Mouse (Mus musculus): ENCODE results near the gene Smtnl2. TPM values are rescaled to one million over a fixed set of nuclear protein-coding genes. Genes with fewer than 3 reads are reported as not detected.

The Smtnl2 gene
- total and polyA plus RNA-seq, 3 experiments: 0.11 TPM; not detected in 2

- Histone ChIP-seq H3K4me3 (ENCODE audit: low read depth, low read length) (no peak overlapping the region), H3K9me3 (replicated peaks) (peaks cover 5% of the 10 kb centered on the region), H3K4me1 (ENCODE audit: insufficient read depth, low read depth, low read length) (peaks cover 26% of the 10 kb centered on the region), H3K36me3 (replicated peaks) (no peaks in the 10 kb centered on the region), H3K27me3 (ENCODE audit: insufficient read depth, low read length) (peaks cover 64% of the 10 kb centered on the region)
- no peak for TF ChIP-seq TAL1 (conservative IDR thresholded peaks at IDR 0.05; ENCODE audit: low read depth, low read length)
- no peak for ATAC-seq (ENCODE audit: extremely low read depth, insufficient number of reproducible peaks, low FRiP score, poor library complexity, severe bottlenecking)
- DNase-seq (ENCODE audit: low spot score): no peak
Observed at GRCm38 (mm10) chr11:72413016-72413415, 1.5 kb upstream of the Smtnl2 start.

GRCm38 (mm10) chr11:72411945-72412344, 432 bp upstream of the Smtnl2 start:
- no peak for ATAC-seq (ENCODE audit: extremely low read depth, insufficient number of reproducible peaks, low FRiP score, poor library complexity, severe bottlenecking)
- Histone ChIP-seq H3K36me3 (replicated peaks) (no peaks in the 10 kb centered on the region), H3K9me3 (replicated peaks) (peaks cover 5% of the 10 kb centered on the region), H3K4me1 (ENCODE audit: insufficient read depth, low read depth, low read length) (peaks cover 26% of the 10 kb centered on the region), H3K27me3 (ENCODE audit: insufficient read depth, low read length) (peaks cover 63% of the 10 kb centered on the region), H3K4me3 (ENCODE audit: low read depth, low read length) (no peak overlapping the region)
- TF ChIP-seq GATA2 (IDR thresholded peaks at IDR 0.05; ENCODE audit: borderline replicate concordance, low read depth, low read length) (no peak), TAL1 (conservative IDR thresholded peaks at IDR 0.05; ENCODE audit: low read depth, low read length) (no peak), POLR2AphosphoS5 (IDR thresholded peaks at IDR 0.05; ENCODE audit: insufficient replicate concordance, low read depth, low read length) (no peak), GATA1 (IDR thresholded peaks at IDR 0.05; ENCODE audit: borderline replicate concordance, low read length) (no peak), CTCF (IDR thresholded peaks at IDR 0.05; ENCODE audit: low read depth, low read length) (no peak)
- DNase-seq (ENCODE audit: low spot score): no peak

GRCm38 (mm10) chr11:72410521-72411092, 906 bp downstream of the Smtnl2 start:
- TF ChIP-seq TAL1 (conservative IDR thresholded peaks at IDR 0.05; ENCODE audit: low read depth, low read length) (no peak), GATA1 (IDR thresholded peaks at IDR 0.05; ENCODE audit: borderline replicate concordance, low read length) (no peak), CTCF (IDR thresholded peaks at IDR 0.05; ENCODE audit: low read depth, low read length) (no peak), POLR2AphosphoS5 (IDR thresholded peaks at IDR 0.05; ENCODE audit: insufficient replicate concordance, low read depth, low read length) (no peak), GATA2 (IDR thresholded peaks at IDR 0.05; ENCODE audit: borderline replicate concordance, low read depth, low read length) (no peak)
- ATAC-seq (ENCODE audit: extremely low read depth, insufficient number of reproducible peaks, low FRiP score, poor library complexity, severe bottlenecking): no peak
- H3K9me3 ChIP-seq (replicated peaks): peaks cover 5% of the 10 kb centered on the region
- no peaks in the 10 kb centered on the region for H3K36me3 ChIP-seq (replicated peaks)
- no peak overlapping the region for H3K4me3 ChIP-seq (ENCODE audit: low read depth, low read length)
- DNase-seq (ENCODE audit: low spot score): no peak
- H3K4me1 ChIP-seq (ENCODE audit: insufficient read depth, low read depth, low read length): peaks cover 19% of the 10 kb centered on the region
- H3K27me3 ChIP-seq (ENCODE audit: insufficient read depth, low read length): peaks cover 70% of the 10 kb centered on the region

GRCm38 (mm10) chr11:72409649-72410385, 1.7 kb downstream of the Smtnl2 start:
- Histone ChIP-seq H3K4me3 (ENCODE audit: low read depth, low read length) (no peak overlapping the region), H3K36me3 (replicated peaks) (no peaks in the 10 kb centered on the region), H3K9me3 (replicated peaks) (peaks cover 5% of the 10 kb centered on the region), H3K4me1 (ENCODE audit: insufficient read depth, low read depth, low read length) (peaks cover 12% of the 10 kb centered on the region), H3K27me3 (ENCODE audit: insufficient read depth, low read length) (peaks cover 67% of the 10 kb centered on the region)
- no peak for DNase-seq (ENCODE audit: low spot score)
- TF ChIP-seq GATA1 (IDR thresholded peaks at IDR 0.05; ENCODE audit: borderline replicate concordance, low read length): no peak
- no peak for TF ChIP-seq POLR2AphosphoS5 (IDR thresholded peaks at IDR 0.05; ENCODE audit: insufficient replicate concordance, low read depth, low read length)
- no peak for TF ChIP-seq TAL1 (conservative IDR thresholded peaks at IDR 0.05; ENCODE audit: low read depth, low read length)
- TF ChIP-seq GATA2 (IDR thresholded peaks at IDR 0.05; ENCODE audit: borderline replicate concordance, low read depth, low read length): no peak
- no peak for TF ChIP-seq CTCF (IDR thresholded peaks at IDR 0.05; ENCODE audit: low read depth, low read length)
- ATAC-seq (ENCODE audit: extremely low read depth, insufficient number of reproducible peaks, low FRiP score, poor library complexity, severe bottlenecking): no peak

- ATAC-seq (ENCODE audit: extremely low read depth, insufficient number of reproducible peaks, low FRiP score, poor library complexity, severe bottlenecking) (no peak), DNase-seq (ENCODE audit: low spot score) (no peak)
- Histone ChIP-seq H3K4me1 (ENCODE audit: insufficient read depth, low read depth, low read length) (peaks cover 2% of the 10 kb centered on the region), H3K4me3 (ENCODE audit: low read depth, low read length) (no peak overlapping the region), H3K9me3 (replicated peaks) (peaks cover 5% of the 10 kb centered on the region), H3K36me3 (replicated peaks) (no peaks in the 10 kb centered on the region), H3K27me3 (ENCODE audit: insufficient read depth, low read length) (peaks cover 67% of the 10 kb centered on the region)
- TF ChIP-seq TAL1 (conservative IDR thresholded peaks at IDR 0.05; ENCODE audit: low read depth, low read length) (no peak), POLR2AphosphoS5 (IDR thresholded peaks at IDR 0.05; ENCODE audit: insufficient replicate concordance, low read depth, low read length) (no peak), CTCF (IDR thresholded peaks at IDR 0.05; ENCODE audit: low read depth, low read length) (no peak), GATA1 (IDR thresholded peaks at IDR 0.05; ENCODE audit: borderline replicate concordance, low read length) (no peak), GATA2 (IDR thresholded peaks at IDR 0.05; ENCODE audit: borderline replicate concordance, low read depth, low read length) (no peak)
Observed at GRCm38 (mm10) chr11:72408451-72409170, 2.9 kb downstream of the Smtnl2 start.

- Histone ChIP-seq H3K27me3 (ENCODE audit: insufficient read depth, low read length) (peaks cover 69% of the 10 kb centered on the region), H3K4me3 (ENCODE audit: low read depth, low read length) (no peak overlapping the region), H3K36me3 (replicated peaks) (no peaks in the 10 kb centered on the region), H3K9me3 (replicated peaks) (peaks cover 5% of the 10 kb centered on the region), H3K4me1 (ENCODE audit: insufficient read depth, low read depth, low read length) (no peaks in the 10 kb centered on the region; the same call in 1 of the 2 replicates)
- DNase-seq (ENCODE audit: low spot score) (no peak), ATAC-seq (ENCODE audit: extremely low read depth, insufficient number of reproducible peaks, low FRiP score, poor library complexity, severe bottlenecking) (no peak)
- TF ChIP-seq CTCF (IDR thresholded peaks at IDR 0.05; ENCODE audit: low read depth, low read length): no peak
- TF ChIP-seq POLR2AphosphoS5 (IDR thresholded peaks at IDR 0.05; ENCODE audit: insufficient replicate concordance, low read depth, low read length): no peak
- TF ChIP-seq TAL1 (conservative IDR thresholded peaks at IDR 0.05; ENCODE audit: low read depth, low read length): no peak
- TF ChIP-seq GATA1 (IDR thresholded peaks at IDR 0.05; ENCODE audit: borderline replicate concordance, low read length): no peak
- TF ChIP-seq GATA2 (IDR thresholded peaks at IDR 0.05; ENCODE audit: borderline replicate concordance, low read depth, low read length): no peak
Observed at GRCm38 (mm10) chr11:72407574-72407973, 3.9 kb downstream of the Smtnl2 start.

All from G1E (cell line).